Mouse (Mus musculus) liver, adult (tissue): Measurements from ENCODE around the gene Smco3.

Source experiments
- GATA4 ChIP-seq: IDR thresholded peaks from 2 replicates; pipeline ENCODE4 v1.6.1; 2014; ENCODE audit warnings: mild to moderate bottlenecking, low read length; ENCODE audit not compliant: insufficient replicate concordance

The Smco3 gene

DNA sequence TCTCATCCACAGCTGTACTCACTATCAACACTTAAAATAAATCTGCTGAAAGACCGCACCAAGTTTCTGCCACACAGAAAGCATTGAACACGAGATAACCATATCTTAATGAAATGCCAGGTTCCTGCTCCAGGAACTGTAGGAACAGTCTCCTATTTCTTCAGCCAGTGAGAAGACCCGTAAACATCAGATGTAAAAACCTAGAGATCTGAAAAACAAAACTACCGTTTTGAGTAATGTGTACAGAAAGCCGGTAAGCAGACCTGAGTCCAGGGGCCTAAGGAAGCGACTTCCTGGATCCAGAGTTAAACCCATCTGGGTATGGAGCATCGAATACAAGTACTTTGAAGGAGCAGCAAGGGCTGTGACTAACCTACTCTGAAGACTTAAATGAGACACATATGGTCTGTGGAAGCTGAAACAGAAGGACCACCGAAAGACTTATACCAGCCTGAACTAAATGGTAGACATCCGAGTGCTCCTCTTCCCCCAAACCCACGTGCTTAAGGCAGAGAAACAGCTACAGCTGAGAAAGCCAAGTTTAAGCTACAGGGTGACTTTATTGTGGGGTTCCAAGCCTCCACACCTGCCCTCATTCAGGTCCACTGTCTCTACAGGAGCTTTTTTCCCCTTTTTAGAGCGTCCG is 32.0 kb downstream of the Smco3 start:
- TF ChIP-seq GATA4, result no peak

DNA sequence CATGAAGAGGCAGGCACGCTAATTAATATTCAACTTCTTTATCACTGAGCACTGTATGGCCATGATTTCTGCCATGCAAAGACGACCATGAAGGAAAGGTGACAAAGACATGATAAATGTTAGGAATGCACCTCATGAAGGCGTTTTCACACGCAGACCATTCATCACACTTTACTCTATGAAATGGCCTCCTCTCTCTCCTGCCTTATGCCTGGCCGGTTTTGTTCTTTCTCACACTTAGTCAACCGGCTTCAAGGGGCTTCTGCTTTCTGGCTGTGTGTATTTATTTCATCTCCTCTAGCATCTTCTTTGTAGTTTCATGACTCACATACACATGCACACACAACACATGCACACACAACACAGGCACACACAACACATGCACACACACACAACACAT is 34.0 kb downstream of the Smco3 start:
- no peak for TF ChIP-seq GATA4

DNA sequence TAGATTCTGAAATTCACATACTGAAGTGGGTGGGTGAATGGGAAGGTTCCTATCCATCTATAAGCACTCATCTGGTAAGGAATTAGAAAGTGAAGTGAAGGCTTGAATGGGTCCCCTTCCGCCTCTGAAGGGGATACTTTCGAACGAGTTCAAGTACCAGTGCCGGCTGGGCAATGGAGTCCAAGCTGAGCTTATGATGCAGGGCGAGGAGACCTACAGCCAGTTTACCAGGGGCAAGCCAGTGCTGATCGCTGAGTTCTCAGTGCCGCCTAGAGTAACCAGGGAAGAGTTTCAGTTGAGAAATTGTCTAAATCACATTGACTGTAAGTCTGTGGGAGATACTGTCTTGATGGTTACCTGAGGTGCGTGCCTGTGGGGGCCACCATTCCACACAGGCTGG is 34.5 kb downstream of the Smco3 start:
- no peak for TF ChIP-seq GATA4

DNA sequence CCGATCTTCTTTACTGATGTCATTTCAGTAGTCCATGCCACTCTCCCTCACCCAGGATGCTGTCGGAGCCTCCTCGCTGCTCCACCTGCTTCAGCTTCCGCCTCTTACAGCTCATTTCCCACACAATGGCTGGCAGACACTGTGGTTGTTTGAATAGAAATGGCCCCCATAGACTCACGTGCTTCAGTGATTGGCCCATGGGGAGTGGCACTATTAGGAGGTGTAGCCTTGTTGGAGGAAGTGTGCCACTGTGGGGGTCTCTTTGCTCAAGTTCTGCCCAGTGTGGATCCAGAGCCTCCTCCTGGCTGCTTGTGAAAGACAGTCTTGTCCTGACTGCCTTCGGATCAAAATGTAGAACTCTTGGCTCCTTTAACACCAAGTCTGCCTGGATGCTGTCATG is 39.4 kb downstream of the Smco3 start:
- no peak for TF ChIP-seq GATA4

DNA sequence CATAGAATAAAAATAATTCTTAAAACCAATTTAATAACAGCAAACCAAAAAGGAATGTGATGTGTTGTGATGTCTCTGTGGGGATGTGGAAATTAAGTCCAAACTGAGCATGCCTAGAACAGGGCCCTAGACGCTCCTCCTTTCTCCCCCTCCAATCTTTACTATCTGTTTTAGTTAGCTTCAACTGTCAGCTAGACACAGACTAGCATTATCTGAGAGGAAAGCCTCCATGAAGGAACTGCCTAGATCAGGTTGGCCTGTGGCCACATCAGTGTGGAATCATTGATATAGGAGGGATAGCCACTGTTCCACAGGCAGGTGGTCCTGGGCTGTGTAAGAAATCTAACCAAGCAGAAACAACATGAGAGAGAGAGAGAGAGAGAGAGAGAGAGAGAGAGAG is 40.1 kb downstream of the Smco3 start:
- TF ChIP-seq GATA4, result no peak

DNA sequence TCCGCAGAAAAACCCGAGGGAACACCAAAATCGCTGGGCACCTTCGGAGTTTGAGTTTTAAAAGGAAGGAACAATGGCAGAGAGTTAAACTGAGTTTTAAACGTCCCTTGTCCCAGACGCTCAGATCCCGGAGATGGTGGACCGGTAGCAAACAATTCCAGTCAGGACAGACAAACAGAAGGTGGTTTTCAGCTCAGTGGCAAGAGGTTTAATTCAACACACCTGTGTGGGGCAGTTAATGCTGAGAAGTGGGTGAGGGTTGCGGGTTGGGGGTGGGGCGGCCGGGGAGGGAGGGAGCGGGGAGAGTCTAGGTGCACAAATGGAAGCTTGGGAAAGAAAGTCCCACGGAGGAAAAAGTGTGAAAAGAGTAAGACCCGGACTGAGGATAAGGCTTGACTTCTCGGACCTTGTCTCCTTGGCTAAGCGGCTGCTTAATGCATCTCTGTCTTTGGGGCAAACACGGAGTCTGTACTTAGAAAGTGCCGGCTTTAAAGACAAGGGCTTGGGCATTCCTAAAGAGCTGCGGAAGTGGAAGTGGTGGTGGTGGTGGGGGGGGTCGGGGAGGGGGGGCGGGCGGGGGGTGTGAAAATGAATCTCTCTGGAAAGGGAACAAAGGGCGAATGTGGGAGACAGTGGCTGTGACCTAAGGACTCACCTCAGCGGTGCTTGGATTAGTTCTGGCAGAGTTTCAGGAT is 41.3 kb downstream of the Smco3 start:
- no peak for TF ChIP-seq GATA4

DNA sequence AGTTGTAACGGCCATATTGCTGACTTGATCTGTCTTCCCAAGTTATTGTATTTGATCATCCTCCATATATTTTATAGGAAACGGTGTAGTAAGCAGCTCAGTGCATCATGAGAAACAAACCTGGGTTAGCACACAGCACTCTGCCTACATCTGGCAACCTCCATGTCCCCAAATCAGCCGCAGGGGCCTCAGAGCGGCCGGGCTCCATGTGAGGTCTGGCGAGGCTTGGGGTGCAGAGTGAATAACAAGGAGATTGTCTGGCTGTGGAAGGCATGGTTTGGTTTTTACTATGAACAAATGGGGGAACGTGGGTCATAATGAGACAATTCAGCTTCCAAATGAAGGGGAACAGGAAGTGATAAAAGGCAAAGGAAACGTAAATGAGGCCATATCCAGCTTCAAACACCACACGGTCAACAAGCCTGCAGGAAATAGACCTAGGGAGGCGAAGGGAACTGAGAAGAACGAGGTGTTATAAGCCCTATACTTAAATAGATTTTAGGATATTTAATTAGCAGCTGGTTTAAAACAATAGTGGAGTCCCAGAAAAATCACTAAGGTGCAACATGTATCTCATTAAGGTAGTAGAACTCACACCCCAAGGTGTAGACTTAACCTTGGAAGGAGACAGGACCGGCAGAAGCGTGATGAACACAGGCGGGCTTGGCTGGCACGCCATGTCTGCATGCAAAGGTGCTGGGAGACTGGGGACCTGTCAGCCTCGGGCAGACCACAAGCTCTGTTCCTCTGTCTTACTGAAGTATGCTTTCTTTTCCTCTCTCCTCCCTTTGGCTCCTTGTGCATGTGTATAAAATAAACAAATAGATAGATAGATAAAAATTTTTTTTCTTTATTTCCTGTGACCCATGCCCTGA is 42.1 kb downstream of the Smco3 start:
- TF ChIP-seq GATA4, result no peak

DNA sequence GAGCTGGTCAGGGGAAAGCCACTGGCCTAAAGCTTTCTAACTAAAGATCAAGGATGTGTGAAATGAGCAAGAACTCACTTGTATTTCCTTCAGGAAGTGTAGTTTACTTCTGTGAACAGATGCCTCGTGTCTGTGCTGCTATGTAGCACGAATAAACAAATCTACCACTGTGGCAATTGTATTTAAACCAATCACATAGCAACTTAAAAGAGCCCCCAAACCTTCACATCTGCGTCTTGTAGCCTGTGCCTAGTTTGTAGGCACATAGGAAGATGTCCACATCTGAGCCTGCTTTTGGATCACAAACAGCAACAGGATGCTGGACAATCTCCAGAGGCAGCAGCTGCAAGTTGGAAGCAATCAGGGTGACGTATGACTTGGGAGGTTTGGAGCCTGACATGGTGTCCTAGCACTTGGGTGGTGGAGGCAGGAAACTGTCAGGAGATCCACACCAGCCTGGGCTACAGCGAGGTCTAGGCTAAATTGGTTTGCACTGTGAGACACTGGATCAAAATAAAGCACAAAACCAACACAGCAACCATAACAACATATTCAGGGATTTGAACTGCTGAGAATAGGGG is 45.8 kb downstream of the Smco3 start:
- TF ChIP-seq GATA4, result no peak

DNA sequence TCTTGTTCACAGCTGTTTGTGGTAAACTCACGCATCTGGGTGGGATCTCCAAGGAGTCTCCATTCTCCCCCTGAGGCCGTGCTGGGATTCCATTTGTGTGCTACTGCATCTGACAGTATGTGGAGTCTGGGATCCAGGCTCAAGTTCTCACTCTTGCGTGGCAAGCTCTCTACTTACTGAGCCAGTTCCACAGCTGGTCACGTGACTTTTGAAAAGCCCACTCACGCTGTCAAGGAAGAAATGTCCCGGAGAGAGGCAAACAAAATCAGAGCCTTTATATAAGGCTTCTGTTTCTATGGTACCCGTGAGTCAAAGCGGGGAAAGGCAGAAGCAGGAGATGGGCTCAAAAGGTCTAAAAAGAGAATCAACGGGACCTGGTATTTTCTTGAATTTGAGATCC is 52.5 kb downstream of the Smco3 start:
- TF ChIP-seq GATA4, result no peak

DNA sequence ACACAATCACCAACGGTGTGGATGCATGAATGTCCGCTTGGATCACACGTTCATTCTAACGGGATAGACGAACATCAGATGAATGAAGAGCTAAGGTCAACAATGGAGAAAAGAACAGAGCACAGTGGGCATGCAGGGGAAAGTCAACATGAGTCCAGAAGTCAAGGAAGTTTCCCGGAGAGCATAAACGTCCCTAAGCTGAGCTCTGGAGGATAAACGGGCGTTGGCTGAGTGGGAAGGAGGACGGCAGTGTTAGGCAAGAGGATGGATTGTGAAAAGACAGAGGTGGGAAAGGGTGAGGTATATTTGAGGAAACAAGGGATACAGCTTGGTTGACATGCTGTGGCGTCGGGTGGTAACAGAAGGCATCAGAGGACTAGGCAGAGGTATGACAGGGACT is 53.1 kb downstream of the Smco3 start:
- TF ChIP-seq GATA4, result no peak

DNA sequence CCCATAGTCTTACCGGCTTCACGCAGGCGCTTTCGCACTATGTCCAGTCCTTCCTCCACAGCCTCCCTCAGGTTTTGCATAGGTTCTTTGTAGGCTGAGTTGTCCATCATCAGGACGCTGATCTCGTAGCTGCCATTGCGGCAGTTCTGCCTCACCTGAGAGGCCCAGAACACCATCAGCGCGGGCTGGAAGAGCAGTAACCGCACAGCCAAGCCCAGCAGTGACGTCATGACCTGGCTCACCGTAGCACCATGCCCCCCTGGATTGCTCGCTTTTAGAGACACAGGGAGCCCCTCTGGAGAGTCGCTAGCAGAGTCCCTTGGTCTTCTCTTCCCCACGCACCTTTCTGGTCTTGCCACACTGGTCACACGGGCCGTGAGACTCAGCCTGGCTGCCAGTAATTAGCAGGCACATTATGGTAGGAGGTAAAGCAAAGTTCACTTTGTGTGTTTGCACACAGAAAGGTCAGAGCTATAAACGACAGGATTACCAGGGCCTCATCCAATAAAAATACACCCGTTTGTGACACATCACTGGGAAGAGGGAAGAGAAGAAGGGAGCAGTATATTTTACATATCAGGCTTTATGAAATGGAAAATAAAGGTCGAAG is 53.8 kb downstream of the Smco3 start, which contains the start of gene Gucy2c:
Gene Gucy2c, minus strand, starts transcription at position 389 of the 610 bp plus-strand sequence.
- no peak for TF ChIP-seq GATA4
